ENCODE assay signal across 38 mouse cellular contexts in the genomic region with DNA sequence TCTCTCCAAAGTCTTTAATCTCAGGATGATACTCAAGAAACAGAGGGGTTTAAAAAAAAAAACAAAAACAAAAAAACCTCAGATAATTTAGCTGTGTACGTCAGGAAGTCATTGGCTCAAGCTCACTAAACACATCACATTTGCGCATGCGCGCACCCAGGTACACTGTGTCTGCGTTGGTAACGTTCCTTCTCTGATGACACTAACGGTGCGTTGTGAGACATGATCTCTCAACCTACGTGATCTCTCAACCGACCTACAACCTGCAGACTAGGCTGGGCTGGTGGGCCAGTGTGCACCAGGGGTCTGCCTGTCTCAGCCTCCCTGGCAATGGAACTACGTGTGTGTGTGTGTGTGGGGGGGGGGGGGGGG. TPM values are rescaled to one million over a fixed set of nuclear protein-coding genes. Genes with fewer than 3 reads are reported as not detected.
"Had no signal": no experiment of that assay in that cellular context is flagged by ENCODE, and none has a peak within 500 bp of the region (broad histone marks: within the 10 kb centered on the region; RNA-seq: fewer than 3 reads in every experiment).

No protein-coding gene starts in this region.

- H3K36me3 ChIP-seq: heart, embryonic 13.5 days; heart, embryonic 15.5 days; hindbrain, embryonic 12.5 days; intestine, embryonic 15.5 days; limb, embryonic 13.5 days; limb, embryonic 15.5 days; liver, embryonic 12.5 days had no signal

- DNase-seq: gastrocnemius, postnatal 14 days; gastrocnemius, postnatal 36 days; heart, adult 11 months; heart, adult 2 months; heart, postnatal 14 days; heart, postnatal 36 days; kidney, adult 18-20 months; kidney, adult 8-10 months; kidney, postnatal 10 days; kidney, postnatal 25 days; kidney, postnatal 4 days; layer of hippocampus, adult 9-11 months; layer of hippocampus, postnatal 36 days; left cerebral cortex, postnatal 4 days had no signal

- H3K4me3 ChIP-seq: heart, adult 2 months; heart, embryonic 13.5 days; heart, embryonic 15.5 days; hindbrain, embryonic 12.5 days; intestine, embryonic 15.5 days; limb, embryonic 13.5 days; limb, embryonic 15.5 days; liver, embryonic 12.5 days had no signal

- ATAC-seq: hindbrain, embryonic 16.5 days; inflammation-experienced regulatory T-cells, adult 6 months; intestine, embryonic 15.5 days; intestine, postnatal 0 days had no signal

- H3K9me3 ChIP-seq: heart, embryonic 13.5 days; heart, embryonic 15.5 days; hindbrain, embryonic 12.5 days; intestine, embryonic 15.5 days; limb, embryonic 13.5 days; limb, embryonic 15.5 days; liver, embryonic 12.5 days had no signal

- H3K27me3 ChIP-seq: heart, embryonic 13.5 days; heart, embryonic 15.5 days; hindbrain, embryonic 12.5 days; intestine, embryonic 15.5 days; liver, embryonic 12.5 days had no signal

- H3K4me1 ChIP-seq: heart, embryonic 13.5 days; heart, embryonic 15.5 days; hindbrain, embryonic 12.5 days; intestine, embryonic 15.5 days; limb, embryonic 15.5 days; liver, embryonic 12.5 days had no signal

RNA-seq across cellular contexts. Expression of a gene that starts 37.8 kb away (rescaled TPM):
- total RNA-seq: gastrocnemius, adult 18-20 months; gastrocnemius, adult 8-10 months; gastrocnemius, postnatal 14 days; gastrocnemius, postnatal 36 days; heart, adult 2 months; heart, postnatal 14 days; heart, postnatal 36 days; hematopoietic stem cell, adult 5-6 weeks; layer of hippocampus, adult 18-20 months; layer of hippocampus, postnatal 14 days; layer of hippocampus, postnatal 36 days; left cerebral cortex, adult 18-20 months; left cerebral cortex, adult 8-10 months; left cerebral cortex, postnatal 10 days; left cerebral cortex, postnatal 25 days; left cerebral cortex, postnatal 4 days; liver, adult 2 months had no signal
- polyA plus RNA-seq: gonadal fat pad, adult 2 months; heart, adult 2 months; heart, embryonic 11.5 days; heart, embryonic 13.5 days; heart, embryonic 15.5 days; heart, postnatal 0 days; hindbrain, embryonic 12.5 days; inflammation-experienced regulatory T-cells, adult 6 months; intestine, embryonic 15.5 days; intestine, postnatal 0 days; limb, embryonic 11.5 days; limb, embryonic 13.5 days; limb, embryonic 15.5 days; liver, adult 2 months; liver, embryonic 12.5 days had no signal
